Mouse (Mus musculus) macrophage (primary cell): Measurements from ENCODE around the gene Eaf2. TPM values are rescaled to one million over a fixed set of nuclear protein-coding genes. Genes with fewer than 3 reads are reported as not detected.

Source experiments
- H3K27ac ChIP-seq: fragments of 350-480 bp; formaldehyde crosslinking; 2 replicates; pipeline ENCODE4 v1.9.0; 2021
- H3K36me3 ChIP-seq: fragments of 350-480 bp; formaldehyde crosslinking; 2 replicates; pipeline ENCODE4 v1.9.0; 2021; ENCODE audit errors: inconsistent target
- H3K4me3 ChIP-seq: fragments of 350-480 bp; formaldehyde crosslinking; 2 replicates; pipeline ENCODE4 v1.9.0; 2021; ENCODE audit errors: inconsistent target
- H3K79me2 ChIP-seq: fragments of 350-480 bp; formaldehyde crosslinking; 2 replicates; pipeline ENCODE4 v1.9.0; 2021; ENCODE audit errors: inconsistent target
- WGBS: methylation state at CpG from one replicate; pipeline ENCODE4 v1.1.7; 2026; ENCODE audit warnings: inconsistent platforms; ENCODE audit not compliant: missing documents; 5-methylcytosine and 5-hydroxymethylcytosine counted together
- polyA plus RNA-seq: library from polyadenylated mRNA; stranded (reverse); fragments of 250-400 nt; gene quantifications from 3 replicates; pipeline ENCODE4 v1.2.4, GENCODE M21; 2018; ENCODE audit warnings: inconsistent platforms

Gene Eaf2
- polyA plus RNA-seq, 1 experiment from 2014 or later: not detected

DNA sequence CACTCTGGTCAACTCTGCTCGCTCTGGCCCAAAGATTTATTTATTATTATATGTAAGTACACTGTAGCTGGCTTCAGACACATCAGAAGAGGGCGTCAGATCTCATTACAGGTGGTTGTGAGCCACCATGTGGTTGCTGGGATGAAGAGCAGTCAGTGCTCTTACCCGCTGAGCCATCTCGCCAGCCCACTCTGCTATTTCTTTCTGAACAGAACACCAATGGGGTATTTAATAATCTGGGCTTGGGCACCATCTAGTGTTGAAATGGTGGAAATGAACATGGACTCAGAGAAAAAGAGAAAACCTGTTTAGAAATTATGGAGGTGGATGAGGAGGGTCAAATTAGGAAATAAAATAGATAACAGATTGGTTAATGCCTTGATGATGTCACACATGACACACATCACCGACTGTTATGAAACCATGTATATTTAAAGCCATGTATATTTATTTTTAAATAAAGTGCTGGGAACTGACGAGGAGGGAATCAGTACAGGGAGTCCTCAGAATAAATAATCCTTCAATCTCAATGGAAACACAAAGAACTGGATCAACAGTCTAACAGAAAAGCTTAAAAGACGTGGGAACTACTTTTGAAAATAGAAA is 57.4 kb downstream of the Eaf2 start:
- H3K4me3 ChIP-seq: no peak overlapping the region
- H3K79me2 ChIP-seq: no peaks in the 10 kb centered on the region
- WGBS: 26% methylated on average over 6 of the region's 7 CpGs
- no peak overlapping the region for H3K27ac ChIP-seq
- H3K36me3 ChIP-seq: no peaks in the 10 kb centered on the region

DNA sequence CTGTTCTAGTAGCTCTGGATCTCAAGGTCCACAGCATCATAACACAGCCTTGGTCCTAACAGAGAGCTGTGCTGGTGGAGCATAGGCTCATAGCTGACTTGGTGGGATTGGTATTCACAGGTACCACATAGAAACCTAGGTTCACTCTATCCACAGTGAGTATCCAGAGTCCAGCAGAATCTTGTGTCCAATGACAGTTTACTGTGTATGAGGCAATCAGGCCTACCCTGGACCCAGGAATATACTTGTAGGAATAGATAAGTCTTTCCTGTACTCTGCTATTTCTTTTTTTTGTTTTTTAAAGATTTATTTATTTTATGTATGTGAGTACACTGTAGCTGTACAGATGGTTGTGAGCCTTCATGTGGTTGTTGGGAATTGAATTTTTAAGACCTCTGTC is 57.9 kb downstream of the Eaf2 start:
- Histone ChIP-seq H3K79me2 (no peaks in the 10 kb centered on the region), H3K4me3 (no peak overlapping the region), H3K27ac (no peak overlapping the region), H3K36me3 (no peaks in the 10 kb centered on the region)

DNA sequence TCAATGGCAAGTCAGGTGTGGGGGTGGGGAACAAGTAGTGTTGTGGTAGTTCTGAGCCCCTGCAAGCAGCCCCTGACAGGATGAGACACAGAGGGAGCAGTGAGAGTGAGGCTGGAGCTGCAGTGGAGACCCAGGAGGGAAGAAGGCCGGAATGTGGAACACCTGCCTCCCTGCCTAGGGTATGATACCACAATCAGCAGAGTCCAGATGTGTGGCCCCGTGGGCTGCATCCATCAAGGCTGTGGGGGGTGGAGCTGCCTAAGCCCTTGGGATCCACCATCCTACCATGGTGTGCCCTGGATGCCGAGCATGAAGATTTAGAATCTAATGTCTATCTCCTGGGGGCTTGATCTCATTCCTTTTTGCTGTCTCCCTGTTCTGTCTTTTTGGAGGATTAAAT is 61.1 kb downstream of the Eaf2 start:
- Histone ChIP-seq H3K4me3 (no peak overlapping the region), H3K27ac (no peak overlapping the region), H3K36me3 (no peaks in the 10 kb centered on the region), H3K79me2 (no peaks in the 10 kb centered on the region)
- WGBS: 90% methylated on average over 3 of the region's 3 CpGs

DNA sequence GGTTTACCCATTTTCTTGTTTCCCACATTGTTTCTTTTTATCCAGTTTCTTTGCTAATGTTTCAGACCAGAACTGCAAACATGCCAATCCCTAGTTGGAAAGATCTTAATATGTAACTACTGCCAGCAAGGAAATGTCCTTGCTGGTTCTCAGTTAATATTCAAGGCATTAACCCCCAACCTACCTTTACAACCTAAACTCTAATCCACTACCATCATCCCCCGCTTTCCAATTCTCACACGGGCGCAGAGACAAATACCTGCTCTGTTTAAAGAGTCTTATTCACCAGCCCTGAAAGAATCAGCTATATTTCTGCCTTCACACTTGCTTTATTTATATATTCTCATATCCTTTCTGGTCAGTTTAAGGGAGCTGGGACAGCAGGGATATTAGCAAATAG is 66.2 kb downstream of the Eaf2 start:
- no peak overlapping the region for H3K27ac ChIP-seq
- H3K79me2 ChIP-seq: no peaks in the 10 kb centered on the region
- WGBS: 100% methylated on average over 3 of the region's 3 CpGs
- H3K4me3 ChIP-seq: no peak overlapping the region
- H3K36me3 ChIP-seq: no peaks in the 10 kb centered on the region

DNA sequence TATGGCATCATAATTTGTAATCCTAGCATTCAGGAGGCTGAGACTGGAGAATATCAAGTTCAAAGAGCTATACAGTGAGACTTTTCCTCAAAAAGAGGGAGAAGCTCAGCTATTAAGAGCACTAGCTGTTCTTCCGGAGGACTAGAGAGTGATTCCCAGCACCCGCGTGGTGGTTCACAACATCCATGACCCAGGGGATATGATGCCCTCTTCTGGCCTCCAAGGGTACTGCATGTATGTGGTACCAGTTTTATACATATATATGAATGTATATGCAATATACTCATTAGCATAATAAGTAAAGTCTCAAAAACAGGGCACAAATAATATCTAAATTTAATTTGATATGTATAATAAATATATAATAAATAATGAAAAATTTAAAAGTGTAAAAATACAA is 72.4 kb downstream of the Eaf2 start:
- no peaks in the 10 kb centered on the region for H3K36me3 ChIP-seq
- no peaks in the 10 kb centered on the region for H3K79me2 ChIP-seq
- no peak overlapping the region for H3K4me3 ChIP-seq
- 87% methylated on average over 3 of the region's 3 CpGs for WGBS
- H3K27ac ChIP-seq: no peak overlapping the region

DNA sequence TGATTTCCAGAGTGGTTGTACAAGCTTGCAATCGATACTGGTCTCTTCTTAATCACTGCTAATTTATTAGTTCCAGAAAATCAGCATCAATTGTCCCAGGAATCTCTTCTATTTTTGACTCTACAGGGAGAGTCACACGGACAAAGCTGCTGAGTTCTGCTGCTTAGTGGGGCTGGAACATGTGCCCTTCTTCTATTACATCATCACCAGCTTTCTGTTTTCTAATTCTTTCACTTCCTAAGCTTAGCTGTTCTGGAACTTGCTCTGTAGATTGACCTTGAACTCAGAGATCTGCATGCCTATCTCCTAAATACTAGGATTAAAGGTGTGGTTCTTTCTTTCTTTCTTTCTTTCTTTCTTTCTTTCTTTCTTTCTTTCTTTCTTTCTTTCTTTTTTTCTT is 76.5 kb downstream of the Eaf2 start:
- no peak overlapping the region for H3K27ac ChIP-seq
- H3K4me3 ChIP-seq: no peak overlapping the region
- no peaks in the 10 kb centered on the region for H3K36me3 ChIP-seq
- no peaks in the 10 kb centered on the region for H3K79me2 ChIP-seq
- WGBS: 68% methylated on average over 2 of the region's 2 CpGs

DNA sequence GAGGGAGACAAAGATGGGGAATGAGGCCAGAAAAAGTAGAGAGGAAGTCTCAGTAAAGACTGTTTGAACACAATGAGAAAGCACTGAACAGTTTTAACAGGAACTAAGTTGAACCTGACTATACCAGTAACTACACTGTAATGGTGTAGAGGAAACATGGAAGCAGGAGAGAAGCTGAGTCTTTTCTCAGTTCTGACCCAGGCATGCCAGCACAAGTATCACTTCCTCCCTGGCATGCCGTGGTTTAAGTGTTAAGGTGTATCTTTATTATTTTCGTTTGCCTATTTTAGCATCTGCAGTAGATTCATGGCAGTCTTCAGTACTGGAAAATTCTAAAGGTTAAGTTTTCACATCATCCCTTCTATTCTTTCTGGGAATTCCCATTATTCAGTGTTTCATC is 79.8 kb downstream of the Eaf2 start:
- Histone ChIP-seq H3K36me3 (no peaks in the 10 kb centered on the region), H3K4me3 (no peak overlapping the region), H3K27ac (no peak overlapping the region), H3K79me2 (no peaks in the 10 kb centered on the region)
- 36% methylated on average over 2 of the region's 2 CpGs for WGBS

DNA sequence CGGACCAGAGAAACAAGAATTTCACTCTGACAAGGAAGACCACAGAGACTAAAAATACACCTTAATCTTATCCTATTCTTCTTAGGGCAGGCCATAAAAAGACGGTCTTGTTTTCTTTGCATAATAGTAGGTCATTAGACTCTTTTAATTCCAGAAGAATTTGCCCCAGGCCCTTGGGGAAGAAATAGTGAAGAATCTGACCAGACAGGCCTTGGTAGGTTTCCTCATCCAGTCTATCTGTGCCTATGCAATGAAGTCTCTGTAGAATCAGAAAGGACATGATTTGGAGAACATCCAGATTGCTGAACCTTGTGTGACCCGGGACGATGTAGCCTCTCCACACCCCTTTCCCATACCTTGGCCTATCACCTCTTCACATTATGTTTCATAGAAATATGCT is 84.6 kb downstream of the Eaf2 start:
- 97% methylated on average over 4 of the region's 4 CpGs for WGBS
- no peaks in the 10 kb centered on the region for H3K79me2 ChIP-seq
- no peak overlapping the region for H3K27ac ChIP-seq
- H3K36me3 ChIP-seq: no peaks in the 10 kb centered on the region
- no peak overlapping the region for H3K4me3 ChIP-seq

DNA sequence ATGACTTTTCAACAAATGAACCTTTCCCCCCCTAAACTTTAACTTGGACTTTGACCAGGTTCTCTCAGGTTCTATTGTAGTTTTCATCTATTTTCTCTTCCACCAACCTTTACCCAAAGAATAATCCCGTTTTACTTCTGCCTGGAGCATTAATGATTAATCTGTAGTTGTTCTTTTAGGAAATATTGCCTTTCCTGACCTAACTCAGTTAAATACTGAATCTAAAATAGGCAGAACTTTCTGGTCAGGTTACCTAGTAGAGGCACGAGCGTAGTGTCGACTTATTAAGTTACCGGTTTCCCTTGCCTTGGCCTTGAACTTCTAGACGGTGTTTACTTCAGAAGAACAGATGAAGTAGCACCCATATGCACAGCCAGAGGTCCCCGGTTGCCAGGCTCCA is 88.3 kb downstream of the Eaf2 start:
- Histone ChIP-seq H3K4me3 (no peak overlapping the region), H3K27ac (no peak overlapping the region), H3K79me2 (no peaks in the 10 kb centered on the region), H3K36me3 (no peaks in the 10 kb centered on the region)
- 97% methylated on average over 7 of the region's 7 CpGs for WGBS

DNA sequence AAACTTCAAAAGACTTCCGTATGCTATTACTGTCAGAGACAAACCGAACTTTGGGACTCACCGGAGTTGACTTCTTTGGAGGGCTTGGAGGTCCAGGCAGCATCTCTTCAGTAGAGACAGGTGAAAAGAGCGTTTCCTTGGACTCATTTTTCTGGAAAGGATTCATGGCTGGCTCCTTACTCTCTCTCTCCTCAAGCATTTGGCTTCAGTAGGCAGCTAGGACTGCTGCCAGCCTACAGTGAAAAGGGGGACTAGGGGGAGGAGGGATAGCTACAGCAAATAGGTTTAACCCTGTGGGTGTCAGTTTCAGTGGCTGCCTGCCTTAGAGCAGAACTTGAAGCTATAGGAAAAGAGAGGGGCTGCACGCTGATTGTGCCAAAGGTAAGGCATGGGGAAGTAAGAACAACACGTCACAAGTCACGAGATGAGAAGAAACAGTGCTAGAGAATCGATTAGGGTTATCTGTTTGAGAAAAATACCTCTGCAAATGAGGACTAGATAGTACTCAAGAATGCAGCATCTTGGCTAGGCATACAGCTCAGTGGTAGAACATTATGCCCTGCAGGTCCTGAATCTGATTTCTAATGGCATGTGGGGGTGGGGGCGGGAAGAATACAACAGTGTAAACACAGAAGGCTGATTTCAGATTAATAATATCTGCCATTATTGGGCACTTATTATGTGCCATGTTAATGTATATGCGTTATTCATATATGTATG is 90.0 kb downstream of the Eaf2 start, which contains the start of gene Slc15a2:
Gene Slc15a2 (minus strand): TSS at position 369 of the 720 bp plus-strand sequence.
- WGBS: 85% methylated on average over 10 of the region's 10 CpGs

DNA sequence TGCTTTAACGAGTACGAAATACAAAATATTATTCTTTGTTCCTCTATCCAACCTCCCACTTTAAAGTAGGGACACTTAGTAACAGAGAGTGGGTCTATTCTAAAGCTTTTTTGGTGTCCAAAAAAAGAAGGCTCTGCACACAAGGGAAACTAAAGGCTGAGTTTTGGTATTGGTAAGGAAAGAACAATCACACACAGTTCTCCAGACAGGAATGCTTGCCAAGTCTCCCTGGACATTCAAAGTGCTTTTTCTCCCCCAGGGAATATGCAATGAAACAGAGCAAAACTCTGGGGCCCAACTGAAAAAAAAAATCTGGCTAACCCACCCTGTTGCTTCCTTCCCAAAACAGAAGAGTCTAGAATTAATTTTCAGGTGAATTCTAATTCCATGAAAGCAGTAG is 90.7 kb downstream of the Eaf2 start:
- H3K79me2 ChIP-seq: no peaks in the 10 kb centered on the region
- H3K27ac ChIP-seq: no peak overlapping the region
- WGBS: 100% methylated on average over 2 of the region's 2 CpGs
- H3K36me3 ChIP-seq: no peaks in the 10 kb centered on the region
- no peak overlapping the region for H3K4me3 ChIP-seq

More for the DNA sequence above, 90.0 kb downstream of the Eaf2 start, which contains the start of gene Slc15a2:
- Histone ChIP-seq H3K36me3 (no peaks in the 10 kb centered on the region), H3K79me2 (no peaks in the 10 kb centered on the region), H3K4me3 (no peak within 1 kb of the TSS), H3K27ac (no peak within 1 kb of the TSS)

DNA sequence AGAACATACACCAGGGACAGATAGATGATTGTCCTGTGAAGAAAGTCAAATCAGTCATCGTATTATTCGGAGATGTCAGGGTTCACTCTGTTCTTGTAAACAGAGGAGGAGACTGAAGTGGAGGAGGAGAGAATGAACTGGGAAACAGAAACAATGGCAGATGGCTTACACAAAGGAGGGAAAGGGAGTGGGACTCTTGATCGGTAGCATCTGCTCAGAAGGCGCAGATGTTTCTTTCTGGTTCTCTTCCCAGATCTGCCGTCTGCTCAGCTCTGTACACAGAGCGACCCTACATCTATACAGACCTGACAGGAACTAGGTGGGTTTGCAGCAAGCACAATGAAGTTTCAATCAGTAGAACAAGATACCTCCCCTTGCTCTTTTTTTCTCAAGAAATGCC is 99.1 kb downstream of the Eaf2 start:
- Histone ChIP-seq H3K79me2 (no peaks in the 10 kb centered on the region), H3K4me3 (no peak overlapping the region), H3K27ac (no peak overlapping the region), H3K36me3 (no peaks in the 10 kb centered on the region)
- WGBS: 90% methylated on average over 6 of the region's 6 CpGs

DNA sequence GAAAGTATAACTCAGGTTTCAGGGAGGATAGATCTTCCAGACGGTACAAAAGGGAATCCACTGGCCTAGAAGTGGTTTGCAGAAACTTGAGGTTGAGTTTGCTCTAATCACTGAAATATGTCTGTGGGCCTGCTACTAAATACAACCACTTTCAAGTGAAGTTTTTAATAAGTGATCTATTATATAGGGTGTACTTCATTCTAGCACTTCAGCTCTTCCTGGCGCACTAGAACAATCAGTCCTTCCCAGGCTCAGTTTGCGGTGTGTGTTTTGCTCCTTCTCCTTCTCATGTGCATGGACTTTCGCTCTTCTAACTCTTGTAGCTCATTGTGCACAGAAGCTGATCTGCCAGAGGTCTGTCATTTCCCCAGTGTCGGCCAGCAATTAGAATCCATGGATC is 101.8 kb downstream of the Eaf2 start:
- Histone ChIP-seq H3K4me3 (no peak overlapping the region), H3K79me2 (no peaks in the 10 kb centered on the region), H3K27ac (no peak overlapping the region), H3K36me3 (no peaks in the 10 kb centered on the region)
- 95% methylated on average over 5 of the region's 5 CpGs for WGBS

DNA sequence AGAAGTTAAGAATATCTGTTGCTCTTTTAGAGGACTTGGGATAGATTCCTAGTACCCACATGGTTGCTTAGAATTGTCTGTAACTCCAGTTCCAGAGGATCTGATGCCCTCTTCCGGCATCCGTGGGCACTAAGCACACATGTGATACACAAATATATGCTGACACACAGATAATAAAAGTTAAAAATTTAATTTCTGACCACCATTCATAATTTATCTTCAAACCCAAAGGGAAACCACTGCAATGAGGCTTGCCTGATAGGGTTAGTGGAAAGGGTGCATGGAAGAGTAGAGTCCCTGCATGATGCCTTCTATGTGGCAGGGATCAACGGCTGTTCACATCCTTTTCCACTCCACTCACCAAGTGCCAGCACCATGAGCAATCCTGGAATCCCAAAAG is 103.1 kb downstream of the Eaf2 start:
- 85% methylated on average over 3 of the region's 3 CpGs for WGBS

DNA sequence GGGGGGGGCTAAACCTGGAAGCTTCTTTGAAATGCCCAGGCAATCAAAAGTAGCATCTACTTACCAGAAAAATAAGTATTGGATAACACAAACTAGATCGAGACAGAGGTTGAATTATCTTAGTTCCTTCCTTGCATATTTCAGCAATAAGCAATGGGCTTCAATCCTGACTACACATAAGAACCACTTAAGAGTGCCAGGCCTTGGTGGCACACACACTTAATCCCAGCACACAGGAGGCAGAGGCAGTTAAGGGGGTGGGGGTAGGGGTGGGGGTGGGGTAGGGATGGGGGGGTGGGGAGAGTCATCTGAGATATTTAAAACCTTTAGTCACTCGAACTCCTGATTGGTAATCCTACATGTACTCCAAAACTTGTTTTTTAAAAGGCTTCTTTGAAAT is 103.6 kb downstream of the Eaf2 start:
- 100% methylated on average over 1 of the region's 2 CpGs for WGBS
- H3K4me3 ChIP-seq: no peak overlapping the region

More for the DNA sequence above, 103.1 kb downstream of the Eaf2 start:
- Histone ChIP-seq H3K36me3 (no peaks in the 10 kb centered on the region), H3K4me3 (no peak overlapping the region), H3K79me2 (no peaks in the 10 kb centered on the region), H3K27ac (no peak overlapping the region)

DNA sequence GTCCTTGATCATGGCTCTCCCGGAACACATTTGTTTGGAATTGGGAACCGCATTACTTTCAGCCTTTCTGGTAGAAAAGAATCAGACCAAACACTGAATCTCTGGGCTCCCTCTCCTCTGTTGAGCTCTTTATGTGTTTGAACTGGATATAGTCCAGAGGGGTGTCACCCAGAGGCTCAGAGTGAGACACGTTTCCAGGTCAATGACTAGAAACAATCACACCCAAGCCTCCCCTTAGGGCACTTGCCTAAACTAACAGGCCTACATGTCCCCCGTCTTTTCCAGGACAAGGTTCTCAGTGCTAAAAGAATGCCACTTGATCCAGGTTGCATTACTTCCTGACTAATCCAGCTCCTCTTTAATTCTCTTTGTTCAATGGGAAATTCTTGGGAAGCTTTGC is 104.0 kb downstream of the Eaf2 start:
- WGBS: 84% methylated on average over 4 of the region's 4 CpGs
- Histone ChIP-seq H3K79me2 (no peaks in the 10 kb centered on the region), H3K27ac (no peak overlapping the region), H3K4me3 (no peak overlapping the region), H3K36me3 (no peaks in the 10 kb centered on the region)

More for the DNA sequence above, 103.6 kb downstream of the Eaf2 start:
- H3K27ac ChIP-seq: no peak overlapping the region
- H3K79me2 ChIP-seq: no peaks in the 10 kb centered on the region
- no peaks in the 10 kb centered on the region for H3K36me3 ChIP-seq
